Mouse (Mus musculus): Measurements from ENCODE around the gene Cacul1.
A peak's percentile ranks its signal among the peaks of the same experiment; 100 is the strongest.

Gene Cacul1

DNA sequence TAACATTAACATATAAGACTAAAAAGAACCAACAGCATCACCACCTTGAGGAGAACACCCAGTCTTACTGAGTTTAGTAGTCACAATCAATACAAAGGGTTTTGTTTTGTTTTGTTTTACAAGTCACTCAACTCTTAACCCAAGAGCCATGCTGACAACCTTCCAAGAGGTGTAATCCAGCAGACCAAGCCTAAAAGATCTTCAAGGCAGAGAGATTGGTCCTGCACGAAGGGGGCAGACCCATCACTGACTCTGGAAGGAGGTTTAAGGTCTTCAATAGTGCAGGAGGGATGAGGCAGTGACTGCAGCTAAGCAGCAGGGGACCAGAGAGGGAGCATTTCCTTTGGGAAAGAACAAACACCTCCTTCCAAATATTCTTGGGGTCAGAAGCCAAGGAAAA, 55.7 kb downstream of the Cacul1 start:
- H3K27me3 ChIP-seq (ENCODE audit: insufficient read depth, low read length), result no peaks in the 10 kb centered on the region
- peaks cover 22% of the 10 kb centered on the region for H3K36me3 ChIP-seq (ENCODE audit: insufficient read depth, low read length)
- no peak overlapping the region for H3K4me3 ChIP-seq (replicated peaks; ENCODE audit: low read length)
- peaks cover 22% of the 10 kb centered on the region for H3K4me1 ChIP-seq (replicated peaks; ENCODE audit: low read depth, low read length)
- no peak for TF ChIP-seq POU5F1 (IDR thresholded peaks at IDR 0.05; ENCODE audit: borderline replicate concordance, low read length)
- peak; percentile 49; the same call in 1 of the 2 replicates for TF ChIP-seq NANOG (IDR thresholded peaks at IDR 0.05; ENCODE audit: borderline replicate concordance, low read length)
- TF ChIP-seq CTCF (conservative IDR thresholded peaks at IDR 0.05; ENCODE audit: low read length), result no peak
- no peaks in the 10 kb centered on the region for H3K9me3 ChIP-seq (ENCODE audit: low read length)

DNA sequence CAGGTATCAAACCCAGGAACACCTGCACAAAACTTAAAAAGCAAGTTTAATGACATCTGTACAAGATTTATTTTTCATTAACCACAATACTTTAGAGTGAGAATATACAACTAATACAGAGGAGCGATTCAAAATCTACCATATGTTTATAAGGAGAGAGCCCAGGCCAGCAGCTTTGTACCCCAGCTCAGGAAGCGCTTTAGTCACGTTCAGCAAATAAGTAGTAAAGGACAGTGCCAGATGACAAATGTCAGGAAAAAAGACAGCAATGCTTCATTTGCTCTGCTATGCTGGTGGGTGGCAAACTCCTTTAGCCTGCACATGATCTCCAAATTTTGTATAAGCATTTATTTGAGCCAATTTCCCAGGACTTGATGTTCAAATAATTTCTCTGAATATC, 56.1 kb downstream of the Cacul1 start:
- no peaks in the 10 kb centered on the region for H3K9me3 ChIP-seq (ENCODE audit: low read length)
- H3K36me3 ChIP-seq (ENCODE audit: insufficient read depth, low read length), result peaks cover 18% of the 10 kb centered on the region
- H3K4me3 ChIP-seq (replicated peaks; ENCODE audit: low read length), result no peak overlapping the region
- no peaks in the 10 kb centered on the region for H3K27me3 ChIP-seq (ENCODE audit: insufficient read depth, low read length)
- TF ChIP-seq CTCF (conservative IDR thresholded peaks at IDR 0.05; ENCODE audit: low read length), result no peak
- TF ChIP-seq NANOG (IDR thresholded peaks at IDR 0.05; ENCODE audit: borderline replicate concordance, low read length), result no peak
- TF ChIP-seq POU5F1 (IDR thresholded peaks at IDR 0.05; ENCODE audit: borderline replicate concordance, low read length), result no peak
- peaks cover 22% of the 10 kb centered on the region for H3K4me1 ChIP-seq (replicated peaks; ENCODE audit: low read depth, low read length)

DNA sequence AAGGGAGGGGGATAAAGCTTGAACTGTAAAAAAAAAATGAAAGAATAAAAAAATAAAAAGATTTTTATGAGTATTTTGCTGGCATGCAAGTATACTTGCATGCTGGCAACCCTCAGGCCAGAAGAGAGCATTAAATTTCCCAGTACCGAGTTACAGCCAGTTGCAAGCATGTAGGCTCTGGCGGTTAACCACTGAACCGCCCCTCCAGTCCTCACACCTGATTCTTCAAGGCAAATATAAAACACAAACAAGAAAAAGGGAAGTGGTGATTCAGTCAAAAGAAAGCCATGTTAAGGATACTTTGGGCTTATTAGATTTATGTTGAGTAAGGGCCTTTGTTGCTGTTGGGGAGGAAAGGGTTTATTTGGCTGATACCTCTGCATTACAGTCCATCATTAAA, 60.7 kb downstream of the Cacul1 start:
- Histone ChIP-seq H3K4me1 (replicated peaks; ENCODE audit: low read depth, low read length) (peaks cover 9% of the 10 kb centered on the region), H3K27me3 (ENCODE audit: insufficient read depth, low read length) (no peaks in the 10 kb centered on the region), H3K4me3 (replicated peaks; ENCODE audit: low read length) (no peak overlapping the region), H3K36me3 (ENCODE audit: insufficient read depth, low read length) (no peaks in the 10 kb centered on the region), H3K9me3 (ENCODE audit: low read length) (no peaks in the 10 kb centered on the region)
- TF ChIP-seq NANOG (IDR thresholded peaks at IDR 0.05; ENCODE audit: borderline replicate concordance, low read length) (no peak), POU5F1 (IDR thresholded peaks at IDR 0.05; ENCODE audit: borderline replicate concordance, low read length) (no peak), CTCF (conservative IDR thresholded peaks at IDR 0.05; ENCODE audit: low read length) (no peak)

DNA sequence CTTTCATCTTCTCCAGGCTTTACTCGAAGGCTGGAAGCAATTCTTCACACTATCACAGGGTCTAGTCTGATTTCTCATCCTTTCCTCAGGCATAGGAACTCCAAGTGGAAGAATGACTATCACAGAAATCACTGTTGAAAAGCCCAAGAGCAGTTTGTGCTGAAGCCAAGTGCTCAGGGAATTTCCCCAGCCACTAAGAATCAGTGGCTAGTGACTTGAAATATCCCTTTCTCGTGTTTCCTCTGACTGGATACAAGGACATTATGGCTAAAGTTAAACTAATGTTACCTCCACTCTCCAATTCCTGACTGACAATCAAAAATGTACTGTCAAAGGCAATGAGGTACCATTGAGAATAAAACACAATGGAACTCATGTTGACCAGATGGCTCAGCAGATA, 65.8 kb downstream of the Cacul1 start:
- Histone ChIP-seq H3K4me1 (replicated peaks; ENCODE audit: low read depth, low read length) (0 out of 2 replicates have a peak, but pooled peaks cover 6% of the 10 kb centered on the region), H3K9me3 (ENCODE audit: low read length) (no peaks in the 10 kb centered on the region), H3K27me3 (ENCODE audit: insufficient read depth, low read length) (no peaks in the 10 kb centered on the region), H3K36me3 (ENCODE audit: insufficient read depth, low read length) (no peaks in the 10 kb centered on the region), H3K4me3 (replicated peaks; ENCODE audit: low read length) (no peak overlapping the region)
- TF ChIP-seq CTCF (conservative IDR thresholded peaks at IDR 0.05; ENCODE audit: low read length) (no peak), POU5F1 (IDR thresholded peaks at IDR 0.05; ENCODE audit: borderline replicate concordance, low read length) (no peak), NANOG (IDR thresholded peaks at IDR 0.05; ENCODE audit: borderline replicate concordance, low read length) (no peak)

DNA sequence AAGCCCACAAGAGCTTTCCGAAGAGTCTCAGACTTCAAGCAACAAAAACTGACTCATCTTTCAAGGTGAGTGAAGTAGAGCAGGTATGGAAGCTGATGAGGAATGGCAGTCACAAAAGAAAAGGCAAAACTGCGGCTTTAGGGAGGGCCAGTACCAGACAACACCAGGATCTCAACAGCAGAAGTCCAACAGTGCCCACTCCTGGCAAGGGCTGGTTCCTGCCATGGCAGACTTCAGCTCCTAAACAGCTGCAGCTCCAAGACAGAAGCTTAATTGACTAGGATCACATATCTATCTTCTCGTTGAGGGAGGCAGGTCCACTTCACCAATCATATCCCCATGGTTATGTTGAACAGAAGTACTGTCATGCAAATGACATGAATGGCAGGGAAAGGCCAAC, 67.4 kb downstream of the Cacul1 start:
- H3K9me3 ChIP-seq (ENCODE audit: low read length), result no peaks in the 10 kb centered on the region
- H3K27me3 ChIP-seq (ENCODE audit: insufficient read depth, low read length), result no peaks in the 10 kb centered on the region
- no peak overlapping the region for H3K4me3 ChIP-seq (replicated peaks; ENCODE audit: low read length)
- H3K4me1 ChIP-seq (replicated peaks; ENCODE audit: low read depth, low read length), result 0 out of 2 replicates have a peak, but pooled peaks cover 6% of the 10 kb centered on the region
- TF ChIP-seq CTCF (conservative IDR thresholded peaks at IDR 0.05; ENCODE audit: low read length), result 0 out of 2 replicates have a peak, but pooled peaks have one; percentile 4
- no peak for TF ChIP-seq POU5F1 (IDR thresholded peaks at IDR 0.05; ENCODE audit: borderline replicate concordance, low read length)
- TF ChIP-seq NANOG (IDR thresholded peaks at IDR 0.05; ENCODE audit: borderline replicate concordance, low read length), result no peak
- H3K36me3 ChIP-seq (ENCODE audit: insufficient read depth, low read length), result no peaks in the 10 kb centered on the region

DNA sequence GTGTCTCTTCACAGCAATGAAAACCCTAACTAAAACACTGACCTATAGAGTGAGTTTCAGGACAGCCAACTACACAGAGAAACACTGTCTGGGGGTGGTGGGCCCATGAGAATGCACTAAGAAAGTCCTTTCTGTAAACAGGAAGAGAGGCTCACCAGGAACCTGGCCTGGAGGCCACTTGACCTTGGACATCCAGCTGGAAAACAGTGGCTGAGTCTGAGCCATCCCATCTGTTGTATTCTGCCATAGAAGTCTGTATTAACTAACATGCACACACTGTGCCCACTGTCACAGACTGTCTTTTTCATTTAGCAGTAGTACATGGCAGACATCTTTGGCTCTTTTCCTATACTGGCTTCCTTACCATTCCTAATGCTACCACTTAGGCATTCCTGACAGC, 80.6 kb downstream of the Cacul1 start:
- no peak for TF ChIP-seq CTCF (conservative IDR thresholded peaks at IDR 0.05; ENCODE audit: low read length)
- TF ChIP-seq NANOG (IDR thresholded peaks at IDR 0.05; ENCODE audit: borderline replicate concordance, low read length), result no peak
- TF ChIP-seq POU5F1 (IDR thresholded peaks at IDR 0.05; ENCODE audit: borderline replicate concordance, low read length), result no peak
- no peaks in the 10 kb centered on the region for H3K9me3 ChIP-seq (ENCODE audit: low read length)
- no peaks in the 10 kb centered on the region for H3K27me3 ChIP-seq (ENCODE audit: insufficient read depth, low read length)
- H3K4me3 ChIP-seq (replicated peaks; ENCODE audit: low read length), result no peak overlapping the region
- H3K36me3 ChIP-seq (ENCODE audit: insufficient read depth, low read length), result no peaks in the 10 kb centered on the region
- H3K4me1 ChIP-seq (replicated peaks; ENCODE audit: low read depth, low read length), result no peaks in the 10 kb centered on the region

DNA sequence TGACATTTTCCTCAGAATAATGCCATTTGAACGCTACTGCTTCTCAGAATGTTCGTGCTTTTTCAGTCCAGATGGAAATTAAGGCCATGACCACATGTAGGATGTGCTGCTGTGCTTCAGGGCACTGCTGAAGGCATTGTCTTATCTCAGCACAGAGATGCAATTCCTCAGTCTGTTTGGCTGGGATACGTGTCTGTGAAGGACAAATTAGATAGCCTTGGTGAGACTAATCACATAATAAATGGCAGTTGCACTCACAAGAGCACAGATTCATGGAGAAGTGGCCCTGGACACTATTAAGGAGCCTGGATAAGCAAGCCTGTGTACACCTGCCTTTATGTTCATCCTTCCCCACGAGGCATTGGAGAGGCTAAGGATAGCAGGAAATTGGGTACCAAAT, 83.7 kb downstream of the Cacul1 start:
- Histone ChIP-seq H3K27me3 (ENCODE audit: insufficient read depth, low read length) (no peaks in the 10 kb centered on the region), H3K36me3 (ENCODE audit: insufficient read depth, low read length) (no peaks in the 10 kb centered on the region), H3K9me3 (ENCODE audit: low read length) (no peaks in the 10 kb centered on the region), H3K4me3 (replicated peaks; ENCODE audit: low read length) (no peak overlapping the region), H3K4me1 (replicated peaks; ENCODE audit: low read depth, low read length) (no peaks in the 10 kb centered on the region)
- TF ChIP-seq POU5F1 (IDR thresholded peaks at IDR 0.05; ENCODE audit: borderline replicate concordance, low read length), result no peak
- TF ChIP-seq NANOG (IDR thresholded peaks at IDR 0.05; ENCODE audit: borderline replicate concordance, low read length), result no peak

DNA sequence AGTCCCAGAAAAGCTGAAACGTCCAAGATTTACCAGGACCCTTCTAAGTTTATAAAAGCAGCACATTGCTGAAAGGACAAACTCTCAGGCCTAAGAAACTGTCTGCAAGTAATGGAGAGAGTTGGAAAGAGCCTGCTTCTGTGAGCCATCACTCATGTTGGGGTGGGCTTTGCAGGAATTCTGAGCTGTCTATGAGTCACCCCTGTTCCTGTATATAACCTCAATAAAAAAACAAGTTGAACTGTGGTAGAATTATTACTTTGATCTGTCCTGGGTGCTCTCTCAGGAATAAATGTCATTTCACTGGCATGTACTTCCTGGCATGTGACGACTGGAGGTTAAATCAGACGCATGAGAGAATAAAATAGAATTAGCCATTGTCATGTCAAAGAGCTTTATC, 85.1 kb downstream of the Cacul1 start:
- H3K27me3 ChIP-seq (ENCODE audit: insufficient read depth, low read length), result no peaks in the 10 kb centered on the region
- H3K4me1 ChIP-seq (replicated peaks; ENCODE audit: low read depth, low read length), result no peaks in the 10 kb centered on the region
- no peaks in the 10 kb centered on the region for H3K9me3 ChIP-seq (ENCODE audit: low read length)
- H3K36me3 ChIP-seq (ENCODE audit: insufficient read depth, low read length), result no peaks in the 10 kb centered on the region
- H3K4me3 ChIP-seq (replicated peaks; ENCODE audit: low read length), result no peak overlapping the region
- TF ChIP-seq CTCF (conservative IDR thresholded peaks at IDR 0.05; ENCODE audit: low read length) (no peak), POU5F1 (IDR thresholded peaks at IDR 0.05; ENCODE audit: borderline replicate concordance, low read length) (no peak), NANOG (IDR thresholded peaks at IDR 0.05; ENCODE audit: borderline replicate concordance, low read length) (no peak)

DNA sequence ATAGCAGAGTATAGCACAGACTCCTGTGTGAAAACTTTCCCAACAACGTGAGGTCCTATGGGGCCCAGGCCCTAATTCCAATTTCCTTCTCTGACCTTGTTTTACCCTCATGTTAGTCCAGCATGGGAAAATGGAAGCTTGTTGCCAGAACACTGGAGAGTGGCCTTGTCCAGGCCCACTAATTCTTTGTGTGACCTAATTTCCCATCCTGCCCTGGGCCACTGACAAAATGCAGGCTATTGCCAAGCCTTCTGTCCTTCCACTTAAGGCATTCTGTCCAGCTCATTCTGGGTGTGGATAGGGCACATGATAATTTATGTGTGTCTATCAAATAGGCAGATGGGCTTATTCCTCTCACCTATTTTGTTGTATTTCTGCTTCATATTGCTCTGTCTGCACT, 91.3 kb downstream of the Cacul1 start:
- Histone ChIP-seq H3K36me3 (ENCODE audit: insufficient read depth, low read length) (no peaks in the 10 kb centered on the region), H3K27me3 (ENCODE audit: insufficient read depth, low read length) (no peaks in the 10 kb centered on the region), H3K9me3 (ENCODE audit: low read length) (no peaks in the 10 kb centered on the region), H3K4me3 (replicated peaks; ENCODE audit: low read length) (no peak overlapping the region), H3K4me1 (replicated peaks; ENCODE audit: low read depth, low read length) (no peaks in the 10 kb centered on the region)
- TF ChIP-seq POU5F1 (IDR thresholded peaks at IDR 0.05; ENCODE audit: borderline replicate concordance, low read length) (no peak), NANOG (IDR thresholded peaks at IDR 0.05; ENCODE audit: borderline replicate concordance, low read length) (no peak), CTCF (conservative IDR thresholded peaks at IDR 0.05; ENCODE audit: low read length) (no peak)

Data from E14TG2a.4 (cell line).